Mouse (Mus musculus): ENCODE data around the gene Sorbs1. TPM values are rescaled to one million over a fixed set of nuclear protein-coding genes. Genes with fewer than 3 reads are reported as not detected.

Gene Sorbs1
- total RNA-seq, 1 experiment from 2014 or later = 12.4 TPM

DNA sequence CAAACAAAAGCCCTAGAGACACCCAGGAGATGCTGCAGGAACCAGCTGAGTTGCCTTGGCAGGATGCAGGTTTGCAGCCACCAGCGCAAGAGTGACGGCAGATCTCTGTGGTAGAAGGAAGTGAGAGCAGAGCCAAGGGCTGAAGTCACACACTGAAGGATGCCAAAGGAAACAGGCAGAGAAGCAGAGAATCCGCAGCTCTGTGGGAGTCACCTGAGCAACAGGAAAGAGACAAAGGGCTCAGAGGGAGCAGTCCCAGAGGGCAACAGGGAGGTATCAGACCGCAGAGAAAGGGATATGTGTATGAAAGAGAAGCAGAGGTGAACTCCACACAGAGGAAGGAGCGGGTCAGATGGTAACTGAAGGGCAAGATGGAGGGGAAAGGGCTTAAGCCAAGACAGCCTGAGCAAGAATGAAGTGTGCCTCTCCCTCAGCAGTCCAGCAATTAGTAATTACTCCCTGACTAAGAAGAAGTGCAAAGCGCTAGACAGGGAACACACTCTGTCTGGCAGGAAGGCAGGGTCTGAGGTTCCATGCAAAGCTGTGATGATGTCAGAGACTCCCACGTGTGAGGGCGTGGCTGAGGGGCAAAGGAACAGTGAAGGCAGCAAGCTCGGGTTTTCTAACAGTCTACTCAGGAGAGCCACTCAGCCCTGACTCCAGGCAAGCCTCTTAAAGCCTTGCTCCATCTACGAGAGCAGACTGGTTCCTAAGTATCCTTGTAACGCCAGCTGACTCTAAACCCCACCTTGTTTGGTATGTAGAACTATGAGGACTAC is 147.2 kb downstream of the Sorbs1 start:
- ATAC-seq (replicated peaks; ENCODE audit: insufficient number of reproducible peaks, low FRiP score, low TSS enrichment, poor library complexity, severe bottlenecking) = no peak

DNA sequence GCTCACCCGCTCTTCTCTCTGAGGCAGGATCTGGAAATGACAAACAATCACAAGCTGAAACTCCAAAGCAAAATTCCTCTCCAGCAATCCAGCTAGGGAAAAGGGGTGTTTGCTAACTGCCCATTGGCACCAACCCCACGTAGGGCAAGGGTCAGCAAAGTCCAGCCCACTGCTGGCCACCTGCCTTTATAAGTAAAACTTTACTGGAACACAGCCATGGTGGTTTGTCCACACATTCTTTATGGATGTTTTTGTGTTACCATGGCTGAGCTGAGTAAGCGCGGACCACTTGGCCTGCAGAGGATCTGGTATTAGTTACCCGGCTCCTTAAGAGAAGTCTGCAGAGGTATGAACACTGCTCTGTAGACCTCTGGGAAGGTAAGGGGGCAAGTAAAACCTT is 148.4 kb downstream of the Sorbs1 start:
- no peak for ATAC-seq (replicated peaks; ENCODE audit: insufficient number of reproducible peaks, low FRiP score, low TSS enrichment, poor library complexity, severe bottlenecking)

DNA sequence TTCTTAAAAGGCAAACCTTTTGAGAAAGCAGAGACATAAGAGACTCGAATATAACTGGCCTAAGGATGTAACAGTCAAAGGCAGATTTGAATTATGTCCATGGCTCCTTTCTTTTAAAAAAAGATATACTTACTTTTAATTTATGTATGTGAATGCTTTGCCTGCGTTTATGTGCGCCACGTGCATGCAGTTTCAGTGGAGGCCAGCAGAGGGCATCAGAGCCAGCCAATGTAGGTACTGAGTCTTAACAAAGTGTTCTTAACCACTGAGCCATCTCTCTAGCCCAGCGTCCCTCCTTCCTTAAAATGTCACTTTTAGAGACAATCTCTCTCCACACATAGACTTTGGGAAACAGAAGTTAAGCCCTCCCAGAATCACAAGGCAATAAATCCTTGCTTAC is 150.1 kb downstream of the Sorbs1 start:
- no peak for ATAC-seq (replicated peaks; ENCODE audit: insufficient number of reproducible peaks, low FRiP score, low TSS enrichment, poor library complexity, severe bottlenecking)

DNA sequence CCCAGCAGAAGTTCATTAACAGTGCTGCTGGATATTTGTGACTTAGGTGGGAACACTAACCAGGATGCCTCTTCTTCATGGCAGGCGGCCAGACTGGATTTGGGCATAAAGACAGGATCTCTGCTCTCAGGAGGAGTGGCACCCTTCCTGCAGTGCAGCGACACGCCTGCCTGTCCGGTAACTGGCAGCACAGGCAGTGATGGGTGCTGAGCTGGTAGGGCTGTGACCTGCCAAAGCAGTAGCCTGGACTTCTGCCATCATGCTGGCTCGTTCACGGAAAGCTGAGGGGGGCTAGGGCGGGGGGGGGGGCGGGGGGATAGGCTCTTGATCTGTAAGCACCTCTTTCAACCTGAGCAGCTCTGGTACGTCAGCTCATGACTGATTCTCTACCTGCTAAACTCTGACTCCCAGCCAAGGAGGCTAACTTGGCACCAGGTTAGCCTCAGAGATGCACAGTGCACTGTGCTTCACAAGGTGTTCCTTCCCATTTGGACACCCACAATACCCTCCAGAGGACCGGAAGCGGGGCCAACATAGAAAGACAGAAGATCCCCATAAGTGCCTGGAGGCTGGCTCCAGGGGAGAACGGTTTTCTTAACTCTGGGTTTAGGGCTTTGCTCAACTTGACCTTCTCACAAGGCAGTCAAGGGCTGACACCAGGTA is 151.2 kb downstream of the Sorbs1 start:
- ATAC-seq (replicated peaks; ENCODE audit: insufficient number of reproducible peaks, low FRiP score, low TSS enrichment, poor library complexity, severe bottlenecking) = no peak

DNA sequence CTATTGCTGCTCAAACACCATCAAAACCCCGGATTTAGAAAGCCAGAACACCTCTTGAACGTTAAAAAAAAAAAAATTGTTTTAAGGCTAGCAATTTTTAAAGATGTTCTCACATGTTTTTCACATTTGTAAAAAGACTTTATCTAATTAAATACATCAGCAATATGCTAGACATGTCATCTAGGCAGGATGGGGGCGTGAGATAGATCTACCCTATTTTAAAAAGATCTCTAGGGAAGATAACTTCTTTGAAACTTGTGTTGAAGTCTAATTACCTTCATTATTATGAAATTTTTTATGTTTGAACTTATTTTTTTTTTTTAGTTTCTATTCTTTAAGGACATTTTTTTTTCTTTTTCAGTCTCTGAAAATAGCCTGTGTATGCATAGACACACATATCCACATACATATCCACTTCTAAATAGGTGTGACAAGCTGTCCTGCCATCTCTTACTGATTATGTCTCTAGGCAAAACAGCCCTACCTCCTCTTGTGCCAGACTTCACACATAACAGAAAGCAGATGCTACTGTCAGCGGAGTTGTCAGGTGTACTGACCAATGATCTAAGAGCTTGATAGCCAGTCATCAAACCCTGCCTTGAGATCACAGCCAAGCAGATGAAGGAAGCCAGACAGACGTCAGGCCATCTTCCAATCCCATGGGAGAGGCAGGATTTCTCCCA is 153.7 kb downstream of the Sorbs1 start:
- no peak for ATAC-seq (replicated peaks; ENCODE audit: insufficient number of reproducible peaks, low FRiP score, low TSS enrichment, poor library complexity, severe bottlenecking)

DNA sequence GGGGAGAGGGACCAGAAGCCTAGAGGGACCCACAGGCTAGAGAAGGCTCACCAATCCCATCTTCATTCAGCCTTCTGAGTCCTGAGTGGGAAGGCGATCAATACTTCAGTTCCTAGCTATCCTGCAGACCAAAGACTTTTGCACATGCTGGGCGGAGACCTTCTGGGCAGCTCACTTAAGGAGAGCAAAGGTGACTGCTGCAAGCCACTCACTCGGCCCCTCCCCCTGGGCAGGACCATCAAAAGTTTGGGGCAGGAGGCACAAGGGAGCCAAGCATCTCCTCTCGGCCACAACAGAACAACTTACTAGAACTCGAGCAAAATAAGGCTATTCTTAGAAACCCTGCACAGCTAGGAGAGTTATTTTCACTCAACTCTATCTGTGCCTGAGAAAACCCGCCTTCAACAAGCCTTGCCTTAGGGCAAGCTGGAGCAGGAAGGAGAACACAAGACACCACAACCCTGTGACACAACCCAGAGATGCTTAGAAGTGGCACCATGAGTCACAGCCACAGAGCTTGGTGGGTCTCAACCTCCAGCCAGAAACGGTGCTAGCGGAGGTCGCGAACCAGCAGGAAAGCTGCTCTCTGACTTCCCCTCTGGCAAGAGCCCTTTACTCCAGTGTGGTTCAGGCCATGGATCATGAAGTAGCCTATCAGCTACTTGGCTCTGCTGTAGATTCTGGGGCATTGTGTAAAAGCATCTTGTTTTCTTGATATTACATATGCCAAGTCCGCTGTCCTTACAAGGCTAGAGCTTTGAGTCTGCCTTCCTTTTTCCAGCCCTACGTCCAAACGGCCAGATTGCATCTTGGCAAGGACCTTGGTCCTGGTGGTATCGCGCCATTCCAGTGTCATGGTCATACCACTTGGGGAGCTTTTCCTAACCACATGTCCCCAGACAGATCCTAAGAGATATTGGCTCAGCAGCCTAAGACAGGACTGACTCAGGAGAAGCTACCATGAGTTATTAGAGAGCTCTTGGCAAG is 156.8 kb downstream of the Sorbs1 start:
- ATAC-seq (replicated peaks; ENCODE audit: insufficient number of reproducible peaks, low FRiP score, low TSS enrichment, poor library complexity, severe bottlenecking) = no peak

DNA sequence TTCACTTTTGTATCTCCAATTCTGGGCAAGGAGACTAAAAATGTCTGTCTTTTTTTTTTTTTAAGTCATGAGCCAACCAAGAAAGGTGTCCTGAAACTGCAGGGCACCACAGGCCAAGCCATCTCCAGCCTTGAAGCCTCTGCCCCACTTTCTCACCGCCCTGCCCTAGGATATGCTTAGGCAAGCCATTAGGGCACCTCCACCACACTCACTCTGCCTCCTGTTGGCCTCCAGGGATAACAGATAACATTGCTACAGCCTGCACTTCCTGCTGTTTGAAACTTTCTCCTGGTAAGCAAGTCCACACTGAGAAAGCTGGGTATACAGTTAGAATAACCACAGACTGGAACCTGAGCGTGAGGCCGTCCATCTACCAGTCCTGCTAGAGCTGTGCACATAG is 158.5 kb downstream of the Sorbs1 start:
- no peak for ATAC-seq (replicated peaks; ENCODE audit: insufficient number of reproducible peaks, low FRiP score, low TSS enrichment, poor library complexity, severe bottlenecking)

DNA sequence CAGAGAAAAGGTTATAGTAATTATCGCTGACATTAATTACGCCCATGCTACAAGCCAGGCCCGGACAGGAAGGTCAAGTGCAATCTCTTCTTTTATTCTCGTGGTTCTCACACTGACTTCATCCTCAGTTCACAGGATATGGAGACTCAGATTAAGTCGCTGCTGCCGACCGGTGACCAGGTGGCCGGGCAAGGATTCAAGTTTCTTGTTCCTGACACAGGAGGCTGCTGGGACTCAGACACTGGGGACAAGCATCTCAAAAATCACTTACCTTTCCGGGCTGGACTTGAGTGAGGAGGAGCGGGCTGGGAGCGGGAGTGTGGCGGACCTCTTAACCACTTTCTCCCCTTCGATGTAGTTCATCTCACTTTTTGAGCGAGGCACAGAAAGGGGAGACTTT is 161.6 kb downstream of the Sorbs1 start:
- ATAC-seq (replicated peaks; ENCODE audit: insufficient number of reproducible peaks, low FRiP score, low TSS enrichment, poor library complexity, severe bottlenecking) = no peak

DNA sequence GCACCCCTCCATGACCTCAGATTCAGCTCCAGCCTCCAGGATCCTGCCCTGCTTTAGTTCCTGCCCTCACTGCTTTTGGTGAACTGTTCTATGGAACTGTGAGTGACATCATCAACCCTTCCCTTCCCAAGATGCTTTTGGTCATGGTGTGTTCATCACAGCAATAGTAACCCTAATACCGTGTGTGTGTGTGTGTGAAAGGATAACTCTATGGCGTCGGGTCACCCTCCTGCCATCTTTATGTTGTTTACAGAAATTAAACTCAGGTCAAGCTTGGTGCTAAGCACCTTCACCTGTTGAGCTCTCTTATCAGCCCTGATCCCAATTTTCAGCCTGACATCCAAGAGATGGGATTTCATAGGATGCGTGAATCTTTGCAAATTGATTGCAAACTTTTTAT is 162.7 kb downstream of the Sorbs1 start:
- ATAC-seq (replicated peaks; ENCODE audit: insufficient number of reproducible peaks, low FRiP score, low TSS enrichment, poor library complexity, severe bottlenecking) = no peak

DNA sequence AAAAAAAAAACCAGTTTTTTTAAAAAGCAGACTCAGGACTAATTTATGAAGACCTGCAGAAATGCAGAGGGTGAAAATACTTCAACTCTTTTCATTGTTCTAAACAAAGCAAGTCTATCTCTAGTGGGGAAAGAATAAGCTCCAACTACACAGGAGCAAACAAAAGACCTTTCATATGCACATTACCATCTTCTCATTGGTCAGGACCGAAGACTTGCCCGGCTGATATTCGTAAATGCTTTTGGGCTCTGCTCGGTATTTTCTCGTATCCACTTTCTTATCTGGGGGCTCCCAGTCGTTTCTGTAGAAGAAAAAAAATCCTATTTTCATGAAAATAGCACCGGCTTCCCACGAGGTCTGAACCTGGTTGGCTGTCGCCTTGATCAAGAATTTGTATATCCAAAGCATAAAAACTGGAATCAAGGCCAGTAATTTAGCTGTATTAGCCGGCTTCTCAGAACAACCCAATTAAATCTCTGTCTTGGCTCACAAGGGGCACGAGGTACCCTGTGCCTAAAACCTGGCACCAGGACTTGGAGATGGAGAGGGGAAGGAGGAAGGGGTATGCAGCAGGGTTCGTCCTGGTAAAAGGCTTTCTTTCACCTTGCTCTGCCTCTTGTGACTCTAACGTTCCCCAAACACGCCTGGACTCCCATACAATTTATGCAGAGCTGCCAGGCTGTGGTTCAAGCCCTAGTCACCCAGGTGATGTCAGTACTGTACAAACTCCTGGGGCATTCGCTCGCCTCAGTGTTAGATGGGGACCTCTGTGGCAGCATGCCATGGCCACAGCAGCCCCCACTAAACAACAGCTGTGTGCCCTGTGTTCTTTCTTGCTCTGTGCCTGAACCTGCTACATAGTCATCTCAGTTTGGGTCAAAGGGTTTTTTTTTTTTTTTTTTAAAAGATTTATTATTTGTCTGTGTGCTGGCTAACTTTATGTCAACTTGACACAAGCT is 163.6 kb downstream of the Sorbs1 start:
- ATAC-seq (replicated peaks; ENCODE audit: insufficient number of reproducible peaks, low FRiP score, low TSS enrichment, poor library complexity, severe bottlenecking) = no peak

DNA sequence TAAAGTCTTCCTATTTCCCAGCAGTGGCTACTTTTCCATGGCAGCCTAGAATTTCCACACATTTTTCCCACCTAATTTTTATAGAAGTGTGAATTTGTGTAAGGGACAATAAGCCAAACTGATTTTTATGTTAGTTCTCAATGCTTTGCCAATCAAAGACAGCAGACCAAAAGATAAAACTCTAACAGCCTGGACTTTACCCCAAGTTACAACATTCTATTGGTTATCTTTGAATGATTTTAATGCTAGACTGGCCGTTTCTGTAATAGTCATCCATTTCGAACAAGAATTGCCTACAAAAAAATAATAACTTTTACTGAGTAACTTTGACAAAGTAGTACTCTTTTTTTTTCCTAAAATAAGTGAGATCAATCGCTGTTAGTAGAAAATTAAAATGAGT is 164.3 kb downstream of the Sorbs1 start:
- no peak for ATAC-seq (replicated peaks; ENCODE audit: insufficient number of reproducible peaks, low FRiP score, low TSS enrichment, poor library complexity, severe bottlenecking)

DNA sequence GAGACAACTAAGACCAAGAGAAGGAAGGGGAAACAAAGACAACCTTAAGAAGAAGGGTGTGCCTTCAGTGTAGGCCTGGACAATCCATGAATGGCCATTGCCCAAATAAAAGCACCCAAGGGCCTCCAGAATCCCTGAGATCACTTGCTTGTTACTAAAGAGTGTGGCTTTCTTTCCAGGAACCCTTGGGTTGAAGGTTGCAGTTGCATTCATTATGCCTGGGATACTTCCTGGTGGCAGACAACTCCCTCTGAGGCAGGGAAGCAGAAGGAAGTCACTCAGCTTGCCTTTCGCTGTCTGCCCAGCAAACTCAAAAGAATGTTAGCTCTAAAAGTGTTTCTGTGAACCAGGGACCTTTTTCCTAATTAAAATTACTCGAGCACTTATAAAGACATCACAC is 164.9 kb downstream of the Sorbs1 start:
- ATAC-seq (replicated peaks; ENCODE audit: insufficient number of reproducible peaks, low FRiP score, low TSS enrichment, poor library complexity, severe bottlenecking) = no peak

DNA sequence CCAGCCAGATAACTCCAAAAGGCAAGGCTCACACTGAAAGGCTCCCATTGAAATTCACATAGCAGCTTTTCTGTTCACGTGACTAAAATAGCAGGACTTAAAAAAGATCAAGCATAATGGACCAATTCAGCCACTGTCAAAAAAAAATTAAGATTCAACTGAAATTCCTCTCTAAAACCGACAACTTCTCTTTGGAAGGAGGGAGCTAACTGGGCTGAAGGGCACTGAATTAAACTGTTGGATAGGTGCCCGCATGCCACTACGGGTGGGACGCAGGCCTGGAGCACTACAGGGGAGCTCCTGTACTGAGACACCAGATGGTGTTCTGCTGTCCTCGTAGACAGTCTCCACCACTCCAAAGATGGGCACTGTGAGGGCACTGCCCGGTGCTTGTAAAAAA is 165.4 kb downstream of the Sorbs1 start:
- no peak for ATAC-seq (replicated peaks; ENCODE audit: insufficient number of reproducible peaks, low FRiP score, low TSS enrichment, poor library complexity, severe bottlenecking)

DNA sequence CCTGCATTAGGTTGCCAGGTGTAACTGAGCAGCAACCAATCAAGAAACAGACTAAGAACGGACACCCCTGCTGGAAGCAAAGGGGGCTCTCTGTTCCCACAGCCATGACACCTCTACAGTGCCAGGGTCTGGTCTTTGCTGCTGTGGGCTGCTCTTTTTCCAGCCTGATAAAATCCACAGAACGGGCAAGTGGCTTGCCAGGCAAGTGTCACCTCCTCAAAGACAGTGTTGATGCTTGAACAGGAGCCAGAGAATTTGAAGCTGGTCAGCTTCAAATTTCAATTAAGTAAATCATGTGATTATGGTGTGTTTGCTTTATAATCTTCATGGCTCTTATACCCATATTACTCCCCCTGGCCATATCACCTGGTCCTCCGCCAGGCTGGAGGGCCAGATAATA is 166.7 kb downstream of the Sorbs1 start:
- ATAC-seq (replicated peaks; ENCODE audit: insufficient number of reproducible peaks, low FRiP score, low TSS enrichment, poor library complexity, severe bottlenecking) = no peak

DNA sequence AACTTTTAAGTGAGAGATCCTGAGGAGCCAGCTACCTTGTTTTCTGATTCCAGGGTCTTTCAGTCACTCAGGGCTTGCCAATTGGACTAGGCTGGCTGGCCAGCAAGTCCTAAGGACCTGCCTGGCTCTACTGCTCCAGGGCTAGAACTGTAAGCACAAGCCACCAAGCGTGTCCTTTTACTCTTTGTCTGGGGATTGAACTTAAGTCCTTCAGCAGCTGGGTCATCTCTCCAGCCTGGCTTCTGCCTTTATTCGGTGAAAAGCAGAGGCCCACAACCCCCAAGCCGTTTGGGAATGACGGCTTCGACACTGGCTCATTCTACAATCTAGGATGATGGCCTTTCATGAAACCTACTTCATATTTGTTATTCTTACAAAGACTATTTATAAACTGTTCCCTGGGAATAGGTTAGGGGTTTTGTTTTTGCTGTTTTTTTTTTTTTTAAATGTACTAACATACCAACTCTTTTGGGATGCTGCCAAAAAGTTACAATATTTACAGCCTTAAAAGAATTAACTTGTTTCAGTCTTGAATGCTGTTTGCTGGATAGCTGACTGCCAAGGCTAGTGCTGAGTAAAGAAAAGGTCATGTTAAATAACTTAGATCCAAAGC is 167.2 kb downstream of the Sorbs1 start:
- ATAC-seq (replicated peaks; ENCODE audit: insufficient number of reproducible peaks, low FRiP score, low TSS enrichment, poor library complexity, severe bottlenecking) = no peak

DNA sequence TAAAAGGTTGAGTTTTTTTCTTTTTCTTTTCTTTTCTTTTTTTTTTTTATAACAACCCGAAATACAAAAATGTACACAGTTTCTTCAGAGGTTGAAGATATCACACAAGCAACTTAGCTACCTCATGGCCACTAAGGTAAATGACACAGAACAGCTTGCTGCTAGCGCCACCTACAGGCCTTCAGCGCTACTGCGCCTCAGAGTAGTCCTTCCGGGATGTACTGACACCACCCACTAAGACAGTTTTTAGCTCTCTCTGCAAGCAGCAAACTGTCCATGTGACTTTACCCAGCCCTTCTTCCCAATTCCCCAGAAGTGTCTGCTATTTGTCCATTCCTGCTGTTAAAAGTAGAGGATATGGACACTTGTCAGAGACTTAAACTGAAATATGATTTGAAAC is 167.9 kb downstream of the Sorbs1 start:
- no peak for ATAC-seq (replicated peaks; ENCODE audit: insufficient number of reproducible peaks, low FRiP score, low TSS enrichment, poor library complexity, severe bottlenecking)

DNA sequence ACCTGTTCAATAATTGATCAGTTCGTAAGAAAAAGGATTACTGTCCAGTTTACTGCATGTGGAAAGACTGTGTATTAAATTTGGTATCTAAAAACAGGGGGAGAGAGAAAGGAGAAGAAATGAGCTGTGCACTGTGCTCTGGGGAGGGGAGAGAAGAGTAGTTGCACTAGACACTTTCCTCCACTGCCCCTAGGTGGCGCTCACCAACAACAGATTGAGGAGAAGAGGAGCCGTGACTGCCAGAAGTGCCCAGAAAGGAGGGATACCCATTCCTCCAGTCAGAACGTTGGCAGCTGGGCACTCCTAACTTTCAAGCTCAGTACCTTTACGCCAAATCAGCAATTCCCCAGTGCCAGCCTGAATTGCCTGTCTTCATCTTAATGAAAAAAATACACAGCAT is 170.6 kb downstream of the Sorbs1 start:
- ATAC-seq (replicated peaks; ENCODE audit: insufficient number of reproducible peaks, low FRiP score, low TSS enrichment, poor library complexity, severe bottlenecking) = peak; percentile 77

Measured in monocyte, adult 5-6 weeks (primary cell).